Mouse (Mus musculus) frontal cortex, adult (tissue): Measurements from ENCODE around the gene Hoxd9.

Experiments
- ATAC-seq: cut with Nextera tagmentation; 2 replicates; pipeline ENCODE4 v1.9.2; 2017; ENCODE audit warnings: mild to moderate bottlenecking, moderate library complexity, mixed read lengths; ENCODE audit not compliant: low TSS enrichment

The Hoxd9 gene

GRCm38 (mm10) chr2:74683471-74683951 lies 14.0 kb upstream of the Hoxd9 start:
- no peak for ATAC-seq

- ATAC-seq, result no peak
These were observed 13.4 kb upstream of the Hoxd9 start for GRCm38 (mm10) chr2:74684106-74684505.

GRCm38 (mm10) chr2:74685059-74685603 lies 12.4 kb upstream of the Hoxd9 start:
- ATAC-seq, result no peak

GRCm38 (mm10) chr2:74686301-74686987 lies 11.1 kb upstream of the Hoxd9 start:
- no peak for ATAC-seq

GRCm38 (mm10) chr2:74686988-74687697 lies 10.4 kb upstream of the Hoxd9 start:
- no peak for ATAC-seq

- no peak for ATAC-seq
These were observed 9.6 kb upstream of the Hoxd9 start for GRCm38 (mm10) chr2:74687698-74688555.

- no peak for ATAC-seq
These were observed 8.5 kb upstream of the Hoxd9 start for GRCm38 (mm10) chr2:74688795-74689573.

- no peak for ATAC-seq
These were observed 7.8 kb upstream of the Hoxd9 start for GRCm38 (mm10) chr2:74689574-74690337.

- no peak for ATAC-seq
These were observed 7.2 kb upstream of the Hoxd9 start for GRCm38 (mm10) chr2:74690338-74690716.

GRCm38 (mm10) chr2:74691022-74691951 lies 6.2 kb upstream of the Hoxd9 start, which contains the start of gene Hoxd10:
Hoxd10 (plus strand) TSS chr2:74691924.
- ATAC-seq, result no peak

GRCm38 (mm10) chr2:74691995-74692807 lies 5.3 kb upstream of the Hoxd9 start:
- no peak for ATAC-seq

GRCm38 (mm10) chr2:74692808-74693431 lies 4.6 kb upstream of the Hoxd9 start:
- ATAC-seq, result no peak

- ATAC-seq, result no peak
These were observed 4.1 kb upstream of the Hoxd9 start for GRCm38 (mm10) chr2:74693432-74693827.

GRCm38 (mm10) chr2:74694066-74694465 lies 3.5 kb upstream of the Hoxd9 start:
- ATAC-seq, result no peak

GRCm38 (mm10) chr2:74695383-74695782 lies 2.1 kb upstream of the Hoxd9 start:
- no peak for ATAC-seq

GRCm38 (mm10) chr2:74695813-74696430 lies 1.6 kb upstream of the Hoxd9 start:
- ATAC-seq, result no peak
